Mouse (Mus musculus): ENCODE results near the gene Gm10031. TPM values are rescaled to one million over a fixed set of nuclear protein-coding genes. Genes with fewer than 3 reads are reported as not detected.

The Gm10031 gene
- total RNA-seq, 1 experiment from 2014 or later, result 21.4 TPM

DNA sequence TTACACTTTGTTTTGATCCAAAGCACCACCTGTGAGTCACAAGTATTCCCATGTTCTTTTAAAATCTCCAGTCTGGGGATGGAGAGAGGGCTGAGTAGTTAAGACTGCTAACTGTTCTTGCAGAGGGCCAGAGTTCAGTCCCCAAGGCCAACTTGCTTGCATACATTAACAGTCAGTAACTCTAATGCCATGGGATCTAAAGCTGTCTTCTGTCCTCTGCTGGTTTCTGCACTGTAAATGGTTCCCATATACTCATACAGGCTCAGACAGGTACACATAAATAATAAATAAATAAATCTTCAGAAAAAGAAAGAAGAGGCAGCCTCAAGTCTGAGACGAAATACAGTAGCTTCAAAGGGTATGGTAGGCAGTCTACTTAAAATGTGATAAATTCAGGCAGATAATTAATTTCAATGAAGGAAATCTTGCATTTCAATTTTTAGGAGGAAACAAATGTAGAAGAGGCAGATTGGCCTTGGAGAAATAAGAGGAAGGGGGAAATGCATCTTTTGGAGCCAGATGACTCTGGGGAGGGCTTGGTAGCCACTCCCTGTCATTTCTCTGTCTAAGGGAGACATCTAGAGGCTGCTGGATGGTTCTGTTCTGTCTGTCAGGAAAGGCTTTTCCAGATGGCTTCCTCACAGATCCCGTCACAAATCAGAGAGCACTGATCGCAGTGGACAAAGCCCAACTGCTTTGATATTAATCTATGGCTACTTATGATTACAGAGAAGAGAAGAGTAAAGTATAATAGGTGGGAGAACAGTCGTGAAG lies 16.2 kb downstream of the Gm10031 start:
- ATAC-seq (replicated peaks; ENCODE audit: low read depth, poor library complexity, severe bottlenecking), result 0 out of 2 replicates have a peak, but pooled peaks have one; percentile 39

DNA sequence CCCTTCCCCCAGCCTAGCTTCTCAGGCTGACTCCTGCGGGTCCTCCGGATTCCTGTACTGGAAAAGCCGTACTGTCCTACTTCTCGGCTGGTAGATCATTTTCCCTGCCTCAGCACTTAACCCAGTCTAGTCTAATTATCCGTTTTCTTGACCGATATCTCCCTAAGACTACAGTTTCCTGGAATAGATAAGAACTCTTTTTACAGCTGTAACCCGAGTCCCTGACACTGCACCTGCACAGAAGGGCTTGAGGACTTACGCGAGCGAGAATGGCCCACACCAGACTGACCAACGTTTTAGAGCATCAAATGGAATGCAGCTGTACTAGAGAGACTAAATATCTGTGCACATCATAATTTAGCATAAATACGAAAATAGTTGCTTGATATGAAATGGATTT lies 20.2 kb downstream of the Gm10031 start:
- no peak for ATAC-seq (replicated peaks; ENCODE audit: low read depth, poor library complexity, severe bottlenecking)

- ATAC-seq (replicated peaks; ENCODE audit: low read depth, poor library complexity, severe bottlenecking), result peak; percentile 94
These were observed 34.5 kb downstream of the Gm10031 start, which contains the start of gene Abl2 for GRCm38 (mm10) chr1:156558024-156558930. TSS of gene Abl2 (plus strand) at chr1:156558786.

- peak; percentile 24 for ATAC-seq (replicated peaks; ENCODE audit: low read depth, poor library complexity, severe bottlenecking)
These were observed 35.3 kb downstream of the Gm10031 start for GRCm38 (mm10) chr1:156558950-156559640.

DNA sequence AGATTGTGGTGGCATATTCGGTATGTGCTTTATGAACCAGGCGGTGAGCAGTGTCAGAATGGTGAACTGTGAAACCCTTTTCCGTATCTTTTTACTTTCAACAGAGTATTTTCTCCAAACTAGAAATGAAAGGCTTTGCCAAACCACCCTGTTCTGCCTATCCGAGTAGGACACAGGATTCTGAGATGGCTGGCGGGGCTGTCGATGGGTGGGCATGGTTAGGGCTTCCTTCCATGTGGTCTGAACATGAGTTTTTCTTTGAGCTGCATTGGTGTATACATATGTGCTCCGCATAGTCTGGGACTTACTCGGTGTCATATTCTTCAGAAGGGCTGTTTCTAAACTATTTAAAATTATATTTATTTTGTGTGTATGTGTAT lies 35.8 kb downstream of the Gm10031 start:
- ATAC-seq (replicated peaks; ENCODE audit: low read depth, poor library complexity, severe bottlenecking), result peak; percentile 15

DNA sequence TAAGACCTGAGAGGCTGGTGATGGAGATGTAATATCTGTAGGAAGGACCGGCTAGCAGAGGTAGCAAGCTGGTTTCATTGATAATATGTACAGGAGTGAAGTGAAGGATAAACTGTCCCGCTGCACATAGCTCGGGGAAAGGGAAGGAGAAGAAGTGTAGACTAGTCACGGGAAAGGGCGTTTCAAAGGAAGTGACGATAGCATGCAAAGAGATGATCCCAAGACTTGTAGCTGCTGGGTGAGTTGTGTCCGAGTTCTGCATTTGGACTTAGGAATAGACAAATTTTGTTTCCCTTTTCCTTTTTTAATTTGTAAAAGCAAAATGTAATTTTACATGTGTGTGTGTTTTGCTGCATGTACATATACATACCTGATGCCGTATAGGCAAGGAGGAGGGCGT lies 36.7 kb downstream of the Gm10031 start:
- ATAC-seq (replicated peaks; ENCODE audit: low read depth, poor library complexity, severe bottlenecking), result no peak

DNA sequence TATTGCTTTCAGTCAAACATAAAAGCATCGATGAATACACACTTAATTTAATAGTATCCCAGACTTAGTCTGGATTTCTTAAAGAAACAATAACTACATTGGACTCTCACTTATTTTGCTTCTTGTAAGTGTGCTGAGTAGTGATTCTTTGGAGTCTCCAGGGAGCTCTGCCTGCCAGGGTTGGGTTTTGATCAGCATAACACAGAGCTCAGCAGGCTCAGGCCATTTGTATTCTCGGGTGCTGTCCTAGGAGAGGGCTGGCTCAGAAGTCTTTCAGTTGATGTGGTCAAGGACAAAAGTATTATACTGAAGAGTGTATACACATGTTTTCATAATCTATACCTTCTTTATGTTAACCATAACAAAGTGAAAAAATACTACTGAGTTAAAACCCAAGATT lies 41.5 kb downstream of the Gm10031 start:
- ATAC-seq (replicated peaks; ENCODE audit: low read depth, poor library complexity, severe bottlenecking), result no peak

DNA sequence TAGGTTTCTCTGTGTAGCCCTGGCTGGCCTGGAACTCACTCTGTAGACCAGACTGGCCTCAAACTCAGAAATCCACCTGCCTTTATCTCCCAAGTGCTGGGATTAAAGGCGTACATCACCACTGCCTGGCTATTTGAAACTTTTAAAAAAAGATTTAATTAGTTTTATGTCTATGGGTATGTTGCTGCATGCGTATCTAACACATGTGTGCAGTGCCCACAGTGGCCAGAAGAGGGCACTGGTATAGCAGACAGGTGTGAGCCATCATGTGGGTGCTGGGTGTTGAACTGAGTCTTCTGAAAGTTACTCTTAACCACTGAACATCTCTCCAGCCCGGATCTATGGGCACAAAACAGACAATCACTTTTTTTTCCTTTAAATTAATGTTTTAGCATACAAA lies 42.3 kb downstream of the Gm10031 start:
- ATAC-seq (replicated peaks; ENCODE audit: low read depth, poor library complexity, severe bottlenecking), result peak; percentile 56; the same call in 1 of the 2 replicates

GRCm38 (mm10) chr1:156569615-156570014 lies 45.8 kb downstream of the Gm10031 start:
- no peak for ATAC-seq (replicated peaks; ENCODE audit: low read depth, poor library complexity, severe bottlenecking)

DNA sequence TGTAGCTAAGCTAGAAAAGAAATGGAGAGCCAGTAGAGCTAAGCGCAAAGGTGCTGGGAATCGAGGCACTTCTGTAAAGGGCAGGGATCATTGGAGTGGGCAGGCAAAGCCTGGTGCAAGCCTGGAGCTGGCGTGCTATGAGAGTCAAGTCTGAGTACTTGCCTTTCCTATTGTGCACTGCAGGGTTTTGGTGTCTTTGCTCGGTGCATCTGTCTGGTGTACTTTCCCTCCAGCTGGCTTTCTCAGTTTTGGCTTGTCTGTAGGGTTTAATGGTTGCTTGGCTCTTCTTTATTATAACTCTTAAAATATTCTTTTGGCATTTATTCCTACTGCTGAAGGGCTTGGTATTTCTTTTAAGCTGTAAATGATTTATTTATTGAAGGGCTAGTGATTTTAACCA lies 49.1 kb downstream of the Gm10031 start:
- ATAC-seq (replicated peaks; ENCODE audit: low read depth, poor library complexity, severe bottlenecking), result no peak

Other genes with a start within 250 kb of the Gm10031 start
- gene Tdrd5, start 220.3 kb upstream of the Gm10031 start, total RNA-seq (2017), result 0.18 TPM in 1 of 2 replicates, not detected in the other
- not detected in 2 replicates for gene Nphs2, start 213.3 kb upstream of the Gm10031 start, total RNA-seq (2017)
- gene Gm2000, start 158.0 kb upstream of the Gm10031 start, total RNA-seq (2017), result 3,876 and 4,003 TPM in 2 replicates
- 0.37 TPM in 1 of 2 replicates, not detected in the other for gene Axdnd1, start 102.9 kb upstream of the Gm10031 start, total RNA-seq (2017)
- 21.6 and 29.6 TPM in 2 replicates for gene Soat1, start 49.7 kb upstream of the Gm10031 start, total RNA-seq (2017)
- gene Abl2, start 34.8 kb downstream of the Gm10031 start, total RNA-seq (2017), result 19.7 and 21.1 TPM in 2 replicates
- 16.1 and 22.1 TPM in 2 replicates for gene Tor3a, start 150.3 kb downstream of the Gm10031 start, total RNA-seq (2017)
- 35.0 and 35.9 TPM in 2 replicates for gene Fam20b, start 195.1 kb downstream of the Gm10031 start, total RNA-seq (2017)

Measured in common myeloid progenitor, adult 5-6 weeks (primary cell).